Mouse (Mus musculus) midbrain, postnatal 0 days (tissue): ENCODE results near the gene Ube2u. TPM values are rescaled to one million over a fixed set of nuclear protein-coding genes. Genes with fewer than 3 reads are reported as not detected.
"Not testable (repeated sequence)": the region's sequence is repeated elsewhere in the genome, so short reads cannot be mapped to it uniquely, and the experiment has no call there.

Experiments used
- ATAC-seq: fragments of 200-750 bp; cut with Nextera tagmentation; 2 replicates; pipeline ENCODE4 v1.8.0; 2017; ENCODE audit warnings: moderate number of reproducible peaks, mild to moderate bottlenecking, moderate TSS enrichment, moderate library complexity; ENCODE audit not compliant: low FRiP score
- DNase-seq: peaks from one replicate; pipeline ENCODE4 v3.0.0-alpha.2; 2015; ENCODE audit warnings: low spot score
- H3K27ac ChIP-seq: fragments of 300-500 bp; sonication (generic); 2 replicates; pipeline ENCODE4 v1.5.1; 2014; ENCODE audit warnings: low read depth, mild to moderate bottlenecking, low read length, mixed read lengths
- H3K27me3 ChIP-seq: fragments of 300-500 bp; sonication (generic); 2 replicates; pipeline ENCODE4 v1.6.1; 2014; ENCODE audit warnings: low read length, control low read depth, mixed read lengths; ENCODE audit not compliant: insufficient read depth
- H3K36me3 ChIP-seq: fragments of 300-500 bp; sonication (generic); 2 replicates; pipeline ENCODE4 v1.6.1; 2014; ENCODE audit warnings: low read length, control low read depth, mixed read lengths; ENCODE audit not compliant: insufficient read depth
- H3K4me1 ChIP-seq: fragments of 300-500 bp; sonication (generic); 2 replicates; pipeline ENCODE4 v1.6.1; 2014; ENCODE audit warnings: mild to moderate bottlenecking, control low read depth, antibody characterized with exemption, low read length, mixed read lengths; ENCODE audit not compliant: insufficient read depth
- H3K4me2 ChIP-seq: fragments of 300-500 bp; sonication (generic); 2 replicates; pipeline ENCODE4 v1.6.1; 2014; ENCODE audit warnings: low read depth, mild to moderate bottlenecking, low read length, mixed read lengths; ENCODE audit not compliant: poor library complexity, severe bottlenecking
- H3K4me3 ChIP-seq: fragments of 300-500 bp; sonication (generic); 2 replicates; pipeline ENCODE4 v1.5.1; 2014; ENCODE audit warnings: low read depth, mild to moderate bottlenecking, low read length, moderate library complexity
- H3K9ac ChIP-seq: fragments of 300-500 bp; sonication (generic); replicated peaks from 2 replicates; pipeline ENCODE4 v1.6.1; 2014; ENCODE audit warnings: mild to moderate bottlenecking, low read length, moderate library complexity, mixed read lengths; ENCODE audit not compliant: poor library complexity, severe bottlenecking
- H3K9me3 ChIP-seq: fragments of 300-500 bp; sonication (generic); 2 replicates; pipeline ENCODE4 v1.6.1; 2016; ENCODE audit warnings: low read length, control low read depth
- CTCF ChIP-seq: IDR thresholded peaks from 2 replicates; pipeline ENCODE4 v1.5.1; 2016; ENCODE audit warnings: antibody characterized with exemption, mild to moderate bottlenecking
- WGBS: fragments of 180-500 bp; shearing (Covaris S2); extraction: QIAGEN DNeasy Blood & Tissue Kit; methylation state at CpG from one replicate; pipeline ENCODE4 v1.1.7; 2014; 5-methylcytosine and 5-hydroxymethylcytosine counted together
- polyA plus RNA-seq: library from polyadenylated mRNA; unstranded; fragments of >200 nt; fragmentation: Nextera tagmentation; extraction: Ambion mirVana; gene quantifications from 2 replicates; pipeline ENCODE4 v1.2.1, GENCODE M21; 2015
- total RNA-seq: library from RNA; depleted of rRNA; stranded (reverse); fragments of >200 nt; gene quantifications from 2 replicates; pipeline ENCODE4 v1.2.3, GENCODE M21; 2014

Ube2u gene
- total and polyA plus RNA-seq, 2 experiments from 2014 or later = 0.82 TPM; not detected in 1

DNA sequence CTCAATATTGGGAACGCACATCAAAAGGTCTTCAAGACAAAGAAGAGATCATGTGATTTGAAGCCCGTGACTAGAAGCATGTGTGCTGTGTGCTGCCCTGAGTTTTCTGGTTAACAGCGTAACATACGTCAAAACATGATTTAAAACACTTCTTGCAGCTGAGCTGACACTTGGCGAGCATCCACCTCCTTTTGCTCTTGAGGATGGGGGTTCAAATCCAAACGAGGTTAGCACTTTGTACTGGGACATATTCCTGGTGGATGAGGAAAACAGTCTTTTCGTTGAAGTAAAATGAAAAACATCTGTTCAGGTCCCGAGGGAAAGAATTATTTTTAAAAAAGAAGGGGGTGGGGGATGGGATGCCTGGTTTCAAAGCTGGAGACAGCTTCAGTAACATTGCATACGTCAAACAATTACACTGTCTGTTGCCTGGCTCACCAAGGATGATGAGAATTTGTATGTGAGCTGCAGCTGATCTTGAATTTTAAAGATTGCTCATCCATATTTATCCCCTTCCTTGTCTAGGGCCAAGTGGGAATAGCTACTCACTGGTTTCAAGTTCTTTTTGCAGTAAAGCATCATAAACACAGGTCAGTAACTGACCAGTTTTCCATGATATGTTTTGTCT, 16.0 kb upstream of the Ube2u start:
- no peak overlapping the region for H3K4me2 ChIP-seq
- H3K9ac ChIP-seq = no peak overlapping the region
- no peaks in the 10 kb centered on the region for H3K27me3 ChIP-seq
- no peaks in the 10 kb centered on the region for H3K9me3 ChIP-seq
- H3K27ac ChIP-seq = no peak overlapping the region
- ATAC-seq = no peak
- no peaks in the 10 kb centered on the region for H3K4me1 ChIP-seq
- no peaks in the 10 kb centered on the region for H3K36me3 ChIP-seq
- H3K4me3 ChIP-seq = no peak overlapping the region
- 46% methylated on average over 9 of the region's 9 CpGs for WGBS
- no peak for DNase-seq
- TF ChIP-seq CTCF = no peak

DNA sequence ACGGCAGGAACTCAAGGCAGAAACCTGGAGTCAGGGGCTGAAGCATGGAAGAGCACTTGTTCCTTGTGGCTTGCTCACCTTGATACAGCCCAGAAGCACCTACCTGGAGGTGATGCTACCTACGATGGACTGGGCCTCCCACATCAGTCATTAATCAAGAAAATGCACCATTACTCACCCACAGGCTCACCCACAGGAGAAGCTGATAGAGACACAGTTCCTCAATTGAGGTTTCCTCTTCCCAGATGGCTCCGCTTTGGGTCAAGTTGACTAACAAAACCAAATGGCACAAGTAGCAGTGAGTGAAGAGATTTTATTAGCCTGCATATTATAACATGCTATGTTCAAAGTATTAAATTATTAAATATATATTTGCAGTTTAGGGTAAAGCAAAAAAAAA, 9.8 kb downstream of the Ube2u start:
- H3K36me3 ChIP-seq = no peaks in the 10 kb centered on the region
- no peaks in the 10 kb centered on the region for H3K27me3 ChIP-seq
- no peaks in the 10 kb centered on the region for H3K4me1 ChIP-seq
- WGBS = 95% methylated on average over 3 of the region's 3 CpGs
- H3K4me2 ChIP-seq = no peak overlapping the region
- H3K9ac ChIP-seq = no peak overlapping the region
- DNase-seq = no peak
- no peak for ATAC-seq
- no peak for TF ChIP-seq CTCF
- H3K27ac ChIP-seq = no peak overlapping the region
- no peaks in the 10 kb centered on the region for H3K9me3 ChIP-seq
- no peak overlapping the region for H3K4me3 ChIP-seq

DNA sequence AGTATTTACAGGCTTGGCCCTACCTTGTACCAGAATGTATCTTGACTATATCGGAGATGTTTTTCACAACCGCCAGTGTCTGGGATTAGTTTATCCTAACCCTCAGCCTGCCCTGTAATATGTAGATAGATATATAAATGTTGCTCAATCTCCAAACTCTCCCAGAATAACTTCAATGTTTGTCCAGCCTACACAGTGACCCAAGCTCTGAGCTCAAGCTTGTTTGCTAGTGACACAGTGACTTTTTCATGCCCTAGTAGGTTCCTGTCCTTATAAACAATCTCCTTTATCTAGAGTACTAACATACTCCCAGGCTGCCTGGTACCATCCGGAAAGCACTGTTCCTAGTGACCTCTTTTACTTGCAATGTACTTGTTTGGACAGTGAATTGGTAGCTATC, 16.5 kb downstream of the Ube2u start:
- Histone ChIP-seq H3K27ac (no peak overlapping the region), H3K4me3 (no peak overlapping the region), H3K4me2 (no peak overlapping the region), H3K9me3 (no peaks in the 10 kb centered on the region), H3K9ac (no peak overlapping the region), H3K27me3 (no peaks in the 10 kb centered on the region), H3K36me3 (no peaks in the 10 kb centered on the region), H3K4me1 (no peaks in the 10 kb centered on the region)
- 92% methylated on average over 3 of the region's 3 CpGs for WGBS
- ATAC-seq (no peak), DNase-seq (no peak)
- no peak for TF ChIP-seq CTCF

DNA sequence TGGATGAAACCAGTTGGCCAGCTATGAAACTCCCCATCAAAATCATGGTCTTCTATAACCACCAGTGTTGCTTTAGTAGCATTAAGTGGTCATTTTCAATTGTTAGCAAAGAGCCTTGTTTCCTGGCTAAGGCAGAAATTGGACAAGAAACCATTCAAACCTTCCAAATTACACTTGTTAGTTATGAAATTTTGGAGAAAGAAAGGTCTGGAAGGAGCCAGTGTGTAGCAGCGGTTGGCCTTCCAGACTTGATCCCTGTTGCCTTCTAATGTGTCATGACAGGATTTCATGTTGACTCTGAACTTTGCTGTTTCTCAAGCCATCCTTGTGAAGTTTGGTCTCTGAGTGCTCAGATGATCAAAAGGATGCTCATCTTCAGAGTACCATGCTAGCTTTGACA, 17.9 kb downstream of the Ube2u start:
- H3K4me1 ChIP-seq = no peaks in the 10 kb centered on the region
- no peak overlapping the region for H3K4me3 ChIP-seq
- ATAC-seq = no peak
- H3K4me2 ChIP-seq = no peak overlapping the region
- no peak for DNase-seq
- WGBS = 90% methylated on average over 1 of the region's 1 CpGs
- no peak overlapping the region for H3K9ac ChIP-seq
- H3K27me3 ChIP-seq = no peaks in the 10 kb centered on the region
- no peaks in the 10 kb centered on the region for H3K36me3 ChIP-seq
- H3K27ac ChIP-seq = no peak overlapping the region
- no peaks in the 10 kb centered on the region for H3K9me3 ChIP-seq
- TF ChIP-seq CTCF = no peak

DNA sequence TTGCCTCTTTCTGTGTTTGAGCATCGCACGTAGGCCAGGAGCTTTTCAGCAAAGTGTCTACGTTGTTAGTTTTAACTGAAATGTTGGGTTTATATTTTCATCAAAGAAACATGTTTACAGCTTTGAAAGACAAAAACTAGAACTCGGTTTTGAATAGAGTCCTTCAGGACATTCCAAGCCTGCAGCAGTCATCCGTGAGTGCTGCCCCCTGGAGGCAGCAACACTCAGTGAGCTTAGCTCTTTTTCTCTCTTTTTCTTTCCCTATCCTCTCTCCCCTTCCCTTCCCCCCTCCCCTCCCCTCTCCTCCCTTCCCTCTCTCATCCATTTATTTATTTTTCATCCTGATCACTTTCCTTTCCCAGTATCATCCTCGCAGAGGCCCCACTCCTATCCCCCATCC, 19.5 kb downstream of the Ube2u start:
- Histone ChIP-seq H3K4me1 (no peaks in the 10 kb centered on the region), H3K4me3 (no peak overlapping the region), H3K4me2 (no peak overlapping the region), H3K9ac (no peak overlapping the region), H3K27ac (no peak overlapping the region), H3K9me3 (no peaks in the 10 kb centered on the region), H3K27me3 (no peaks in the 10 kb centered on the region), H3K36me3 (no peaks in the 10 kb centered on the region)
- ATAC-seq = no peak
- TF ChIP-seq CTCF = peak; percentile 50
- WGBS = 51% methylated on average over 6 of the region's 6 CpGs
- peak; percentile 15 for DNase-seq

DNA sequence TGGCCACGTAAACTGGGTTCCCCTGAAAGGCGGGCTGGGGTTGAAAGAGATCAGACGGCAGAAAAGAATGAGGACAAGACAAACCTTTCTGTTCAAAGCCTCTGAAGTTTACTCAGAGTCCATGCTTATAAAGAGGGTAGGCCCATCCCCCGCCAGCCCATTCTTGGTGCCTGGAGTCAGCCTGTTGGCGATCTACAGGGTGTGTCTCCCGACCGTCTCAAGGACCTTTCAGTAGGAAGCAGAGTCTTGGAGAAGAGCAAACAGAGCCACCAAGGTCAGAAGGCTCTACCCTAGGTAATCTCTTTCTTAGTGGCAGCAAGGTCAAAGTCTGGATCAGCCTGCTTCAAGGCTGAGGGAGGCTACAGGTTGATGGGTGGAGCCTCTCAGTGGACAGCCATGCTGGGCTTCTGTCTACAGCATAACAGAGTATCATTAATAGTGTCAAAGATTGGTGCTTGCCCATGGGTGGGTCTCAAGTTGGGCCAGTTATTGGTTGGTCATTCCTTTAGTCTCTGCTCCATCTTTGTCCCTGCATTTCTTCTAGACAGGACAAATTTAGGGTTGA, 20.5 kb downstream of the Ube2u start:
- not testable (repeated sequence) for H3K9me3 ChIP-seq, H3K4me3 ChIP-seq, H3K4me1 ChIP-seq, H3K36me3 ChIP-seq, DNase-seq, H3K4me2 ChIP-seq, H3K27me3 ChIP-seq, H3K27ac ChIP-seq, H3K9ac ChIP-seq, ATAC-seq
- WGBS = 91% methylated on average over 7 of the region's 7 CpGs
